Mouse (Mus musculus) neural tube, embryonic 12.5 days (tissue): ENCODE data around the gene Serbp1. TPM values are rescaled to one million over a fixed set of nuclear protein-coding genes. Genes with fewer than 3 reads are reported as not detected.

Experiments used
- ATAC-seq: fragments of 200-750 bp; cut with Nextera tagmentation; 2 replicates; pipeline ENCODE4 v1.8.0; 2017; ENCODE audit warnings: low read depth, mild to moderate bottlenecking, moderate TSS enrichment, moderate library complexity; ENCODE audit not compliant: low FRiP score
- H3K27ac ChIP-seq: fragments of 300-500 bp; sonication (generic); 2 replicates; pipeline ENCODE4 v1.5.1; 2016
- H3K27me3 ChIP-seq: fragments of 300-500 bp; sonication (generic); replicated peaks from 2 replicates; pipeline ENCODE4 v1.6.1; 2016; ENCODE audit warnings: mild to moderate bottlenecking
- H3K36me3 ChIP-seq: fragments of 300-500 bp; sonication (generic); 2 replicates; pipeline ENCODE4 v1.6.1; 2016; ENCODE audit warnings: mild to moderate bottlenecking
- H3K4me1 ChIP-seq: fragments of 300-500 bp; sonication (generic); 2 replicates; pipeline ENCODE4 v1.6.1; 2016
- H3K4me2 ChIP-seq: fragments of 300-500 bp; sonication (generic); replicated peaks from 2 replicates; pipeline ENCODE4 v1.6.1; 2016; ENCODE audit warnings: mild to moderate bottlenecking
- H3K4me3 ChIP-seq: fragments of 300-500 bp; sonication (generic); 2 replicates; pipeline ENCODE4 v1.5.1; 2016
- H3K9ac ChIP-seq: fragments of 300-500 bp; sonication (generic); 2 replicates; pipeline ENCODE4 v1.6.1; 2016; ENCODE audit warnings: mild to moderate bottlenecking
- H3K9me3 ChIP-seq: fragments of 300-500 bp; sonication (generic); 2 replicates; pipeline ENCODE4 v1.6.1; 2016; ENCODE audit warnings: mild to moderate bottlenecking
- whole genome bisulfite sequencing: fragments of 180-500 bp; shearing (Covaris S2); methylation state at CpG from one replicate; pipeline ENCODE4 v1.1.7; 2016; 5-methylcytosine and 5-hydroxymethylcytosine counted together
- polyA plus RNA-seq: library from polyadenylated mRNA; unstranded; fragments of >200 nt; fragmentation: Nextera tagmentation; extraction: Ambion mirVana; gene quantifications from 2 replicates; pipeline ENCODE4 v1.2.1, GENCODE M21; 2016

Gene Serbp1
- 428 and 429 TPM in 2 replicates for polyA plus RNA-seq

GRCm38 (mm10) chr6:67237977-67238376 lies at the start of gene Serbp1:
Gene Serbp1 (plus strand): TSS chr6:67238176.
- no peak within 1 kb of the TSS for H3K9ac ChIP-seq
- H3K4me3 ChIP-seq: no peak within 1 kb of the TSS
- no peaks in the 10 kb centered on the region for H3K27me3 ChIP-seq
- H3K36me3 ChIP-seq: no peaks in the 10 kb centered on the region
- H3K4me2 ChIP-seq: no peak within 1 kb of the TSS
- no peaks in the 10 kb centered on the region for H3K9me3 ChIP-seq
- H3K4me1 ChIP-seq: no peaks in the 10 kb centered on the region
- no peak for ATAC-seq
- WGBS: 32% methylated on average over 12 of the region's 12 CpGs
- H3K27ac ChIP-seq: no peak within 1 kb of the TSS

GRCm38 (mm10) chr6:67193591-67193990 lies 44.4 kb upstream of the Serbp1 start:
- WGBS: 94% methylated on average over 2 of the region's 2 CpGs
- Histone ChIP-seq H3K27me3 (no peaks in the 10 kb centered on the region), H3K27ac (no peak overlapping the region), H3K4me2 (no peak overlapping the region), H3K9ac (no peak overlapping the region), H3K4me3 (no peak overlapping the region), H3K4me1 (no peaks in the 10 kb centered on the region; the same call in 1 of the 2 replicates), H3K36me3 (no peaks in the 10 kb centered on the region), H3K9me3 (no peaks in the 10 kb centered on the region)
- ATAC-seq: no peak

DNA sequence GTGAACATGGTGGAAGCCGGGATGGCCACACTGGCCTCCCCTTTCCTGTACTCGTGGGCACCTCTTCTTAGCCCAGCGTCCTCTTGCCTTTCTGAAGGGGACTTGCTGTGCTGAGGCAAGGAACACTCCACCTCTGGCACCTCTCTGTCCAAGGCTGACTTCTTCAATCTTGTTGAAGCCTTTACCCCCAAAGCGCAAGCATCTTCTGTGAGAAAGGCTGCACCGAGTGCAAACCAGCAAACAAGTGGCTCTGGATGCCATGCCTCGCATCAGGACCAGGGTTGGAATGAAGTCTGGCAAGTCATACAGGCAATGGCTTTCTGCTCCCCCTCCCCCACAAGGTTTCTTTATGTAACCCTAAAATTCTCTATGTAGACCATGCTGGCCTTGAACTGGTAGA lies 43.4 kb upstream of the Serbp1 start:
- Histone ChIP-seq H3K4me1 (no peaks in the 10 kb centered on the region; the same call in 1 of the 2 replicates), H3K9ac (no peak overlapping the region), H3K4me3 (no peak overlapping the region), H3K27me3 (no peaks in the 10 kb centered on the region), H3K9me3 (no peaks in the 10 kb centered on the region), H3K4me2 (no peak overlapping the region), H3K36me3 (no peaks in the 10 kb centered on the region), H3K27ac (no peak overlapping the region)
- WGBS: 89% methylated on average over 6 of the region's 6 CpGs
- ATAC-seq: no peak

- no peaks in the 10 kb centered on the region for H3K36me3 ChIP-seq
- H3K9me3 ChIP-seq: no peaks in the 10 kb centered on the region
- no peak overlapping the region for H3K27ac ChIP-seq
- H3K27me3 ChIP-seq: no peaks in the 10 kb centered on the region
- H3K9ac ChIP-seq: no peak overlapping the region
- no peak overlapping the region for H3K4me3 ChIP-seq
- WGBS: 12% methylated on average over 7 of the region's 7 CpGs
- ATAC-seq: no peak
- H3K4me2 ChIP-seq: no peak overlapping the region
- H3K4me1 ChIP-seq: no peaks in the 10 kb centered on the region; the same call in 1 of the 2 replicates
Measured at GRCm38 (mm10) chr6:67195148-67195611, 42.8 kb upstream of the Serbp1 start.

DNA sequence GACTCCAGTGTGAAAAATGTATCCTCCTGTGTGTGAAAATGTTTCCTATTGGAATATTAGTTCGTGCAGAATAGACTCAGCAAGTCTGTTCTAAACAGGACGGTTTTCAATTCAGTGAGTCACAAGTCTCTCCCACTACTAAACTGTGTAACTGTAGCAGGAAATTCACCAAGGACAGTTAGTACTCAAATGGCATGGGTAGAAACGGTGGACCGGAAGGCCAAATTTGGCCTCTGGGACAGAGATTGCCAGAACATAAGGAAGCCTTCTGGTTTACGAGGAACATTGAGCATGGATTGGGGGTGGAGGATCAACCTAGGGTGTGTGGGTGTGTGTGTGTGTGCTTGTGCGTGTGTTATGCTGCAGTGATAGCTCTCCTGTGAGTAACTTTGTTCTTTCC lies 41.2 kb upstream of the Serbp1 start:
- Histone ChIP-seq H3K27ac (no peak overlapping the region), H3K4me2 (no peak overlapping the region), H3K4me1 (no peaks in the 10 kb centered on the region; the same call in 1 of the 2 replicates), H3K9ac (no peak overlapping the region), H3K4me3 (no peak overlapping the region), H3K36me3 (no peaks in the 10 kb centered on the region), H3K9me3 (no peaks in the 10 kb centered on the region), H3K27me3 (no peaks in the 10 kb centered on the region)
- ATAC-seq: no peak
- 91% methylated on average over 6 of the region's 6 CpGs for WGBS

DNA sequence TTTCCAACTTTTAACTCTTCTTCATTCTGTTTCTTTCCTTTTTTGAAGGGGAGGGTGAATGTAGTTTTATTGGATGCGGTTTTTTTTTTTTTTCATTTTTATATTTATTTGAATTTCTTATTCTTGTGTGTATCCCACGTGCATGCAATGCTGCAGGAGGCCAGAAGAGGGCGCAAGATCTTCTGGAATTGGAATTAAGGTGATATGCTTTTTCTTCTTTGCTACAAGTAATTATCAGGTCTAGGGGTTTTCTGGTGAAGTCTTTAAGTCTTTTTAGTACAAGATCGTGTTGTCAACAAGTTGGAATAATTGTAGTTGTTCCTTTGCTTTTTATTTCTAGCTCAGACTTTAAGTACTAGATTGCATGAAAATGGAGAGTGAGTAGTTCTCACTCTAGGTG lies 39.9 kb upstream of the Serbp1 start:
- Histone ChIP-seq H3K9me3 (no peaks in the 10 kb centered on the region), H3K36me3 (no peaks in the 10 kb centered on the region), H3K27ac (no peak overlapping the region), H3K4me3 (no peak overlapping the region), H3K27me3 (no peaks in the 10 kb centered on the region), H3K9ac (no peak overlapping the region), H3K4me2 (no peak overlapping the region), H3K4me1 (no peaks in the 10 kb centered on the region; the same call in 1 of the 2 replicates)
- no peak for ATAC-seq
- WGBS: 32% methylated on average over 4 of the region's 4 CpGs

DNA sequence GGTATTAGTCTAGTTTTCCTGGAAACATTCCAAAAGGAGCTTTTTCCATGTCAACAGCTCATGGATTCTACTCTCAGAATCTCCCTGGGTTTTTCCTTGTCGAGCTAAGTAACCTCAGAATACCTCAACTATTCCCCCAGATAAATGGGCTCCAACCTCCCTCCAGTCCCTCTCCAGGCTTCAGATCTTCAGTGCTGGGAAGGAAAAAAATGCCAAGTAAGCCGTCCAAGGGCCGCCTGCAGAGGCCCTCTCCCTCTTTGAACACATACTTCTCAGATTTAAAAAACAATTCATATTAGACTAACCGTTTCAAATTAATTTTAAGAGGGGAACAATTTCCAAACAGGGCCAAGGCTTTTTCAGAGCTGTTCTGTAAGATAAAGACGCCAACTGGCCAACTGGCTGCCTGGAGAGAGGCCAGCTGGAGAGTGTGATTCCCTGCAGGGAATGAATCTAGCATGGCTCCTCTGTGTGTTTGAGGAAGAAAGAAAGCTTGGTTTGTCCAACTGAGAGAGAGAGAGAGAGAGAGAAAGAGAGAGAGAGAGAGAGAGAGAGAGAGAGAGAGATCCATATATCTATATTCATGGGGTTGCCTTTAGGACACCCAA lies 37.2 kb upstream of the Serbp1 start:
- WGBS: 41% methylated on average over 5 of the region's 5 CpGs

GRCm38 (mm10) chr6:67205081-67206037 lies 32.6 kb upstream of the Serbp1 start:
- no peak overlapping the region for H3K4me3 ChIP-seq
- no peak overlapping the region for H3K4me2 ChIP-seq
- H3K27me3 ChIP-seq: no peaks in the 10 kb centered on the region
- ATAC-seq: no peak
- 81% methylated on average over 35 of the region's 35 CpGs for WGBS
- H3K9me3 ChIP-seq: no peaks in the 10 kb centered on the region
- H3K4me1 ChIP-seq: no peaks in the 10 kb centered on the region
- H3K36me3 ChIP-seq: no peaks in the 10 kb centered on the region
- H3K9ac ChIP-seq: no peak overlapping the region
- H3K27ac ChIP-seq: no peak overlapping the region

More for the DNA sequence above, 37.2 kb upstream of the Serbp1 start:
- ATAC-seq: no peak
- Histone ChIP-seq H3K4me2 (no peak overlapping the region), H3K27me3 (no peaks in the 10 kb centered on the region), H3K9me3 (no peaks in the 10 kb centered on the region), H3K4me1 (no peaks in the 10 kb centered on the region), H3K4me3 (no peak overlapping the region), H3K27ac (no peak overlapping the region), H3K36me3 (no peaks in the 10 kb centered on the region), H3K9ac (no peak overlapping the region)

- no peaks in the 10 kb centered on the region for H3K36me3 ChIP-seq
- no peaks in the 10 kb centered on the region for H3K4me1 ChIP-seq
- WGBS: 86% methylated on average over 1 of the region's 1 CpGs
- H3K9ac ChIP-seq: no peak overlapping the region
- no peak overlapping the region for H3K4me2 ChIP-seq
- H3K27me3 ChIP-seq: no peaks in the 10 kb centered on the region
- H3K27ac ChIP-seq: no peak overlapping the region
- no peak overlapping the region for H3K4me3 ChIP-seq
- no peak for ATAC-seq
- H3K9me3 ChIP-seq: no peaks in the 10 kb centered on the region
Measured at GRCm38 (mm10) chr6:67212362-67212761, 25.6 kb upstream of the Serbp1 start.

- 90% methylated on average over 4 of the region's 4 CpGs for WGBS
- Histone ChIP-seq H3K36me3 (no peaks in the 10 kb centered on the region), H3K9me3 (no peaks in the 10 kb centered on the region), H3K27ac (no peak overlapping the region), H3K4me1 (no peaks in the 10 kb centered on the region), H3K9ac (no peak overlapping the region), H3K27me3 (no peaks in the 10 kb centered on the region), H3K4me2 (no peak overlapping the region), H3K4me3 (no peak overlapping the region)
- no peak for ATAC-seq
Measured at GRCm38 (mm10) chr6:67213429-67214098, 24.4 kb upstream of the Serbp1 start.

GRCm38 (mm10) chr6:67217402-67217801 lies 20.6 kb upstream of the Serbp1 start:
- Histone ChIP-seq H3K4me2 (no peak overlapping the region), H3K27ac (no peak overlapping the region), H3K36me3 (no peaks in the 10 kb centered on the region), H3K4me3 (no peak overlapping the region), H3K27me3 (no peaks in the 10 kb centered on the region), H3K9me3 (no peaks in the 10 kb centered on the region), H3K9ac (no peak overlapping the region), H3K4me1 (no peaks in the 10 kb centered on the region)
- ATAC-seq: no peak
- WGBS: 93% methylated on average over 4 of the region's 4 CpGs

DNA sequence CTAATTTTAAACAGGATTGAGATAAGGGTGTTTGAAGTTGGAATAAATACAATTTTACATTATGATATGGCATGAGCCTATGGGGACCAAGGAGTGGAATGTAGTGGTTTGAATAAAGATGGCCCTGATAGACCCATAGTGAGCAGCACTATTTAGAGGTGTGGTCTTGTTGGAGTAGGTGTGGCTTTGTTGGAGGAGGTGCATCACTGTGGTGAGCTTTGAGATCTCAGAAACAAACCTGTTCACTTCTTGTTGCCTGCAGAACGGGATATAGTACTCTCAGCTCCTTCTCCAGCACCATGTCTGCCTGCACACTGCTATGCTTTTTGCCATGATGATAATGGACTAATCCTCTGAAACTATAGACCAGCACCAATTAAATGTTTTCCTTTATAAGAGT lies 20.1 kb upstream of the Serbp1 start:
- WGBS: 80% methylated on average over 1 of the region's 1 CpGs

More for the DNA sequence above, 20.1 kb upstream of the Serbp1 start:
- no peak overlapping the region for H3K27ac ChIP-seq
- H3K4me1 ChIP-seq: no peaks in the 10 kb centered on the region
- no peak overlapping the region for H3K9ac ChIP-seq
- H3K27me3 ChIP-seq: no peaks in the 10 kb centered on the region
- H3K36me3 ChIP-seq: no peaks in the 10 kb centered on the region
- no peak overlapping the region for H3K4me2 ChIP-seq
- ATAC-seq: no peak
- 0 out of 2 replicates have a peak, but pooled peaks cover under 1% of the 10 kb centered on the region for H3K9me3 ChIP-seq
- H3K4me3 ChIP-seq: no peak overlapping the region
